Mouse (Mus musculus): ENCODE results near the gene Kif26a. TPM values are rescaled to one million over a fixed set of nuclear protein-coding genes. Genes with fewer than 3 reads are reported as not detected.

The Kif26a gene
- not detected in 2 replicates for total RNA-seq (2023)

DNA sequence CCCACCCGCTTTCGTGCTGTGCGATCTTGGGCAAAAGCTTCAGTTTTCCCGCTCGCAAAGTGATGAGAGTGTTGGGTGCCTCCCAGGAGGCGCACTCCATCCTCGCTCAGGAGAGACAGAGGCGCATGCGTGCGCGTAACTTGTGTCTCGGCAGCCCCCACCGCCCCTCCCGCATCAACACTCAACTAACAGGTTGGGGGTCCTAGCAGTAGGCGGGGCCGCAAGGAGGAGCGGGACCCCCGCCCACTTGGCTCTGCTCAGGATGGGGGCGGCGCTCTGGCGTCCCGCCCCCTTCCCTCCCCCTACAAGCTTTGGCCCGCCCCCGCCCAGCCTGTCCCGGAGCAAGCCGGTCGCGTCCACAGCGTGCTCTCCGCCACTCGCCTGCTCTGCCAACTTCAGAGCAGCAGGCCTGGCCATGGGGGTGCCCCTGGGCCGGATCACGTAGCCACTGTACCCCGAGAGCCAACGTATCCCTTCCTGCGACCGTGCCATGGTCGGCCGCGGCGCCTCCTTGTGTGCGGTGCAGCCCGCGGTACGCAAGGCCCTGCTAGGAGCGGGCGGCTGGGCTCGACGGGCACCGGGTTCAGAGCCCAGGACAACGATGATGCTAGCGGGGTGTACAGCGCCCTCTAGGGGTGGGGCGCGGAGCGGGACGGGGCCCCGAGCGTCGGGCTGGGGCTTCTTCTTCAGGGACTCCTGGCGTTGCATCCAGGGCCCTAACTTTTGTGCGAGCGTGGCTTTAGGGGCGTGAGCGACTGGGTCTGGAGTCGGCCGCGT is at the start of gene Kif26a:
Gene Kif26a (plus strand): TSS at position 334 of the 777 bp plus-strand sequence.

DNA sequence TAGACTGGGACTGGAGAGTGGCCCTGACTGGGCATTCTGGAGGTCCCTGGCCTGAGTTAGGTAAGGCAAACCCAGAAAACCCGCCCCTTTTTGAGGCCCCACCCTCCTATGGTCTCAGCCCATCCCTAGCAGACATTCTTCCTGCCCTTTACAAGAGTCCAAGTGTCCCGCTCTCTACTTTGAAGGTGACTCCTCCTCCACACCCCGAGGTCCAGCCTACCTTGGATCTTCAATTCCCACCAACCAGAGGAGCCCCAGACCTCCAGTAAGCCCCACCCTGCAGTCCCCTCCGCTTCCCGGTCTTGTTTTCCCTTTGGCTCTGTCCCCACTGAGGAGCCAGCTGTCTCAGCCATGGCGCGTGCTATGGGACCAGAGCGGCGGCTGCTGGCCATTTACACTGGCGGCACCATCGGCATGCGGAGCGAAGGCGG is 39.5 kb upstream of the Kif26a start, which contains the start of gene Aspg:
Gene Aspg (plus strand): TSS at position 139 of the 431 bp plus-strand sequence.

Other genes with a start within 250 kb of the Kif26a start
- 1.1 and 1.5 TPM in 2 replicates for gene Ppp1r13b, start 238.1 kb upstream of the Kif26a start, total RNA-seq (2023)
- 109 and 127 TPM in 2 replicates for gene Atp5mpl, start 179.2 kb upstream of the Kif26a start, total RNA-seq (2023)
- gene Tdrd9, start 174.6 kb upstream of the Kif26a start, total RNA-seq (2023), result 0.14 TPM in 1 of 2 replicates, not detected in the other
- gene Rd3l, start 164.9 kb upstream of the Kif26a start, total RNA-seq (2023), result not detected in 2 replicates
- gene Aspg, start 39.5 kb upstream of the Kif26a start, total RNA-seq (2023), result 0.36 and 1.1 TPM in 2 replicates